Mouse (Mus musculus) inflammation-experienced regulatory T-cells, adult 6 months (primary cell): ENCODE data around the gene Vwa5b1. TPM values are rescaled to one million over a fixed set of nuclear protein-coding genes. Genes with fewer than 3 reads are reported as not detected.

Experiments
- ATAC-seq: one replicate; pipeline ENCODE4 v1.8.0; 2017
- polyA plus RNA-seq, 3 experiments: library from polyadenylated mRNA; unstranded; fragments of 100-300 nt; shearing (Covaris generic); gene quantifications; one replicate each; pipeline ENCODE4 v1.2.1; 2017

The Vwa5b1 gene
- not detected for polyA plus RNA-seq

DNA sequence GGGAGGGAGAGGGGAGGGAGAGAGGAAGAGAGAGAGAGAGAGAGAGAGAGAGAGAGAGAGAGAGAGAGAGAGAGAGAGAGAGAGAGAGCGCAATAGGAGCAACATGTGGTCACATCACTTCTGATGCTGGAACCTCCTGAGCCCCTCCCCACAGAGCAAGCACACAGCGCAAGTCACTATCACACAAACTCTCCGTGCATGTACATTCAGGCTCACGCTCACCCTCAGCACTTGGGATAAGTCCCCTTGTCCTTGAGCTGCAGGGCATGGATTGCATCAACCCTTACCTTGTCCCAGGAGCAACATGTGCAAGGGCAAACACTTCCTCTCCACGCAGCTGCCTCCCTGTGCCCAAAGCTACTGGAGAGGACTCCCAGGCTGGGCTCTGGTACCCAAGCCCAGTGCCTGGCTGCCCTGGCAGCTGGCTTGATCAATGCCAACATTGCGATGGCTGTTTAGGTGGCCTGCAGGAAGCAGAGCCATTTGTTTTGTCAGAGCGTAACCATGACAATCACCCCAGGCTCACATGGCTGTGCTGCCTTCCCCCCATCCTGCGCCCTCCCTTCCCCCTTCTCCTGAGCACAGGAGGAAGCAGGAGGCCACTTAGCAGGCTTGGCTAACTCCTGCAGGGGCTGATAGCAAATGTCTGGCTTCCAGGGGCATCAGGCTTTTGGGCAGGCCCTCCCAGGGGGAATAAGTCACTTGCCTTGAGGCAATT is at the start of gene Vwa5b1:
Gene Vwa5b1, minus strand, starts transcription at position 457 of the 718 bp plus-strand sequence.
- ATAC-seq: no peak

- no peak for ATAC-seq
Measured at GRCm38 (mm10) chr4:138682760-138683159, 47.1 kb upstream of the Vwa5b1 start.

DNA sequence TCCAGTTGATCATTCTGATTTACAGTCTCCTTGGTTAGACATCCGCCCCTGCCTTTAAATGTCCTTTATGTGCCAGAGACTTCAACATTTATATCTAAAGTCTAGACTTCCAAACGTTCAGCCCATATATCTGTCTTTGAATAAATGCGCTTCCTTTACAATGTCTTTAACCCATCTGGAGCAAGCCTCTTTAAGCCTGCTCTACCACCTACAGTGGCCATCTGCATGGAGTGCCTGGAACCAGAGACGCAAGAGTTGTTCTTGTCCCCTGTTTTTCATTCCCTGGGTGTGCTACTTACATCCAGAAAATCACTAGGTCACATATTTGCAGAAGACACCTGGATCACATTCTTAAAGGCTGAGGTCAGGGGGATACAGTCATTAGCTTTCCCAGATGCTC is 44.4 kb upstream of the Vwa5b1 start:
- no peak for ATAC-seq

- no peak for ATAC-seq
Measured at GRCm38 (mm10) chr4:138677579-138677978, 41.9 kb upstream of the Vwa5b1 start.

DNA sequence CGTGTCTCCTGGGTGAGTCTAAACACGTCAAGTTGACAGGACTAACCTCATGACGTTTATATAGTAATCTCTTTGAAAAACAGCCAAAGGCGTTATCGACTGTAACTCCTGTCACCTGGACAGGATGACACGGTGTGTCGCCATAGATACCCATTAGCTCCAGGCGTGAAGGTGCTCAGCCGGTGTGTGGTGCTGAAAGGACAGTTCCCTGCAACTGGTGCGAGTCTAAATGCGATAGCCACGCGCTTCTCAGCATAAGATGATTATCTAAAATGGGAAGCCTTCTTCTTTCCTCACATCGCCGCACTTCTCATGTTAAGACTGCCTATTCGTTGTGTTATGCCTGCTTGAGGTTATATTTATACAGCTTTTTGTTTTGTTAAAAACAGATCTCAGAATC is 40.8 kb upstream of the Vwa5b1 start:
- no peak for ATAC-seq

- no peak for ATAC-seq
Measured at GRCm38 (mm10) chr4:138672160-138672559, 36.5 kb upstream of the Vwa5b1 start.

DNA sequence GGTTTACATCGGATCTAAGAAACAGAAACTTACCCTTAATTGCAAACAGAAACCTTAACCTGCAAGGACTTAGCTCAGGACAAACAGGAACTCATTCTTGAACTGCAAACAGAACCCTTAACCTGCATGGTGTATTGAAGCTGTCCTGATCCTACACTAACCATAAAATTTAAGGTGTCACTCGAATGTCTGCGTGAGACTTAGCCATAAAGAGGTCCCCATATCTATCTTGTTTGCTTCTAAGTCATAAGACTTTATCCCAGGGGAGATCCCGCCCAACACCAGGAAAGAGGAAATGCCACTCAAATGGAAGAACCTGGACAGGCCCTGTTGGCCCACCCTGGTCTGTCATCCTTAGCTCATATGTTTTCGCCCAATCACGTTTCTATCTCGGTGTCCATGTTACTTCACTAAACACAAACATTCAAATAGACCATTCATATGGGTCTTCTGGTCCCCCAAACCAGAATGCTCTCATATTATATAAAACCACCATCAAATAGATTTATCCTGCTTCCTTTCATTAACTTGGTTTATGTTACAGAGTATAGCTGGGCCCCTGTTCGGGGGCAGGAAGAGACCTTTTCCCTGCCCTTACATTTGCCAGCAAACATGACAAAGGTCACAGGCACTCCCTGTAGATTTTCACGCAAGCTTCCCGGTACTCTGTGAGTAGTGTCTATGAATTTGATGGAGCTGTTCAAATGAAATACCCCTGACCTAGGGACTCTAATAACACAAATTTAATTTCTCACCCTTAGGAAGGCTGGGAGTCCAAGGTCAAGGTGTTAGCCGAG is 34.6 kb upstream of the Vwa5b1 start:
- ATAC-seq: no peak

GRCm38 (mm10) chr4:138666521-138666920 is 30.8 kb upstream of the Vwa5b1 start:
- ATAC-seq: no peak

- no peak for ATAC-seq
Measured at GRCm38 (mm10) chr4:138659936-138660602, 24.4 kb upstream of the Vwa5b1 start.

DNA sequence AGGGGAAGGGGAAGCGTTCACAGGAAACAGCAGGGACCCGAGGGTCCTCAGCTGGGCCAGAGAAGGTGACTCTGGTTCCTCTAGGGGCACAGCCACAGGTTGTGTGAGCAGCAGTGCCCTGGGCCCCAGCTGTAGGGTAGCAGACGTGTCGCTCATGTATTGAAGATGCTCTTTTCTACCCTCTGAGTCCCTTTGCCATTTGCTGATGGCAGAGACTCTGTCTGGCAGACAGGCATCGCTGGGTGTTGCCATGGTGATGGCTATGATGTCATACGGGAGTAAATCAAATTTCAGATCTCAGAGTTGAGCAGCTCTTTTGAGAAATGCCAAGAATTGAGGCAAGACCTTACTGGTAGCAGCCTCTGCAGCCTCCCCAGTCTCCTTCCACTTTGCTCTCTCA is 17.4 kb upstream of the Vwa5b1 start:
- no peak for ATAC-seq

GRCm38 (mm10) chr4:138651881-138652280 is 16.2 kb upstream of the Vwa5b1 start:
- ATAC-seq: no peak

GRCm38 (mm10) chr4:138648096-138648635 is 12.5 kb upstream of the Vwa5b1 start:
- no peak for ATAC-seq

DNA sequence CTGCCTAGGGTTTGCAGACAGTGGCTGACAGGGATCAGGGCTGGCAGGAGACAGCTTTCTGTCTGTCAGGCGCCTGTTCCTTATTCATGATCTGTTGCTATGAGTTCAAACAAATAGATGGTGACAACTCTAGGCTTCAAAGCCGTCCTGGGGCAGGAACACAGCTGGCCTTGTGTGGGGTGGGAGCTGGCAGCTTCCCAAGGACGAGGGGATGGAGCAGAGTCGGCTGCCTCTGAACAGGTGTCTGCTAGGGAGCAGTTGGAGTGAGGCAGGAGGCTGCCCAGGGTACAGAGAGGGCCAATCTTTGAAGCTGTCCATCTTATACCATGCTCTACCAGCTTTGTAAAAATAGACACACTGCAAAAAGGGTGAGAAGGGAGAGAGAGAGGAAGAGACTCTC is 6.6 kb upstream of the Vwa5b1 start:
- no peak for ATAC-seq

GRCm38 (mm10) chr4:138636146-138636511 is 445 bp upstream of the Vwa5b1 start:
- ATAC-seq: no peak

DNA sequence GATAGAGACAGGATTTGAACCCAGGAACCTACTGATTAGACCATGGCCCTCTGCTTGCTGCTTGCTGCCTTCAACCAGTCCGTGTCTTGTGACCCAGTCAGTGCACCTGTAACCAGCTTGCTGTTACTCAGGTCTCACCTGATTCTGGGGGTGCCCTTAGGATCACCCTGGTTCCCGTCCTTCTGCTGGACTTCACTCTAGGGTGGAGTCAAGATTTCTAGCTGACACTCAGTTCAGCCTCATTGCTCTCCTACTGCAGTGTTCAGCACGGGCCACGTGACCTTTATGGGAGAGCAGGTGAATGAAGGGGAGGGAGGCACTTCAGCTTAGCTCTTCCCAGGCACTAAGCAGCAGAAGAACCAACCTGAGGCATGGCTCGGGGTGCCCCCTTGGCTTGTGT is 7.4 kb downstream of the Vwa5b1 start:
- no peak for ATAC-seq

- no peak for ATAC-seq
Measured at GRCm38 (mm10) chr4:138614454-138614853, 21.2 kb downstream of the Vwa5b1 start.

- no peak for ATAC-seq
Measured at GRCm38 (mm10) chr4:138601926-138602325, 33.8 kb downstream of the Vwa5b1 start.

- ATAC-seq: no peak
Measured at GRCm38 (mm10) chr4:138597904-138598347, 37.8 kb downstream of the Vwa5b1 start.

DNA sequence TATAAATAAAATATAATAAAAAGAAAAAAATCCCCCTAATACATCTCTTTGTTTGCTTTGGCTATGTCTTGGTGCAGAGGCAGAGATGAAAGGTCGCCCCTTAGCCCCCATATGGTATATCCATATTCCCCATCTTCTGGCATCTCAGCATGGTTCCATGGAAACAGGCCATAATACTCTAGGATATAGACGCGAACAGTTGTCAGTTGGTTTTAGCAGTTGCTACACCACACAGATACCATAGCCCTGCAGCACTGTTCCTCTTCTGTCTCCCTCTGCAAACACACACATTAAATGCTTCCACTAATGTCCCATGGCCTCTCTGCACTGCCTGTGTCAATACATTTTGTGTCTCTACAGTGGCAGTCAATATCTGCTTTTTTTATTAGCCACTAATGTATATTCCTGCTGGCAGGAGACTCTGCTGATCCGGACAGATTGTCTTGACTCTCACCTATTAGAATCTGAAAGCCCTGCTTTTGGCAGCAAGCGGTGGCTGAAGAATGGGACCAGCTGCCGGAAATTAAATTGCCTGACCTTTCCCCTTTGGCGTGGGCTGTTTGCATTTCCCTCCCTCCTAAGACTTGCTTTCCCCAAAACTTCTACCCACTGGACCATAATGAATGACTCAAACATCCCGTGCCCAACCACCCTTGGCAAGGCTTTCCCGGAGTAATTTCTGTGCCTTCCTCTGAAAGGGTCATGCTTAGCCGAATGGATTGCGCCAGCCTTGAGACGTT is 39.1 kb downstream of the Vwa5b1 start:
- no peak for ATAC-seq

DNA sequence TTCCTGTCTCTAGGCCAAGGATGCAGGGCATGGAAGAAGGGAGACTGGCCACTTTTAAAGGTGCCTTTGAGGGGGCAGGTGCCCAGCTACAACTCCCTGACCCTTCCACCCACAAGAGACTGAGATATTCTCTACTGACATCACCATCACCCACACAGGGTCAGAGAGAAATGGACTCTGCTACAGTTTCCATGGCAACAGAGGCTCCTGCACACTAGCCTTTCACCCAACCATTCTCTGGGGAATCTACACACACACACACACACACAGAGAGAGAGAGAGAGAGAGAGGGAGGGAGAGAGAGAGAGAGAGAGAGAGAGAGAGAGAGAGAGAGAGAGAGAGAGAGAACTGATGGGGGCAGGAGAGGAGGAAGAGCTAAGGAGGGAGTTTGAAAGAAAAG is 50.7 kb downstream of the Vwa5b1 start:
- ATAC-seq: no peak

DNA sequence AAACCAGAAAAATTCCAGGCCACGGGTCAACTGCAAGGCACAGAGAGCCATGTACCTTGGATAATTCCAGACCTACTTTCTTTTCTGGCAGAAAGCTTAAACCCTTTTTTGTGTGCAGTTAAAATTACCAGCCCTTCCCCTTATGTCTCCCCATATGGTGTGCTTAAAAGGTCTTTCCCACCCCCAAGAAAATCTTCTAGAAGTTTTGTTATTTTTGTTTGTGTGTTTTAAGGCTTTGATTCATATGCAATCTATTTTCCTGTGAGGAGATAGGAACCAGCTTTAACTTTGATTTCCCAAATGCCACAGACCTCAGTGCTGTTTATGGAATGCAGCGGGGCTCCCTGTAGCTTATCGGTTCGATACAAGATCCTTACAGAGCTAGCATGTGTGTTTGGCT is 53.2 kb downstream of the Vwa5b1 start:
- no peak for ATAC-seq

DNA sequence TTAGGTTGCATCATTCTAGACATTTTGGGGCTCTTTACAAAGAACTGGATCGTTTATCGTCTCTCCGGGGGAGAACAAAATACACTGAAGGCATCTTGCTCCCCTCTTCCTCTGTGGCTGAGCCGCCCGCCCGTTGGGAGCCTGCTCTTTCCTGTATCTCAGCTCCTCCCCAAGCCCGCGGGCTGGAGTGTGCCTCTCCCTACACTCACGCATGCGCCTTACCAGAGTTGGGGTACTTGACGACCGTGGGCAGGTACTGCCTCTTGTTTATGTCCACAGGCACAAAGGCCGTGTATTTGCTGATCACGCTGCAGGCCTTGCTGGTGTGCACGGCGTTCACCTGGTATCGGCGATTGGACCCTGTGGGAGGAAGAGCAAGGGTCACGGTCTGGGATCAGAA is 57.3 kb downstream of the Vwa5b1 start:
- ATAC-seq: no peak

- no peak for ATAC-seq
Measured at GRCm38 (mm10) chr4:138576661-138577060, 59.0 kb downstream of the Vwa5b1 start.
